Mouse (Mus musculus) neural tube, postnatal 0 days (tissue): Measurements from ENCODE around the gene Mepe. TPM values are rescaled to one million over a fixed set of nuclear protein-coding genes. Genes with fewer than 3 reads are reported as not detected.

Source experiments
- microRNA-seq: library from miRNA; unstranded; fragments of <30 nt; microRNA quantifications from one replicate; pipeline ENCODE4, GENCODE M21; 2016
- polyA plus RNA-seq: library from polyadenylated mRNA; unstranded; fragments of >200 nt; fragmentation: Nextera tagmentation; extraction: Ambion mirVana; gene quantifications from 2 replicates; pipeline ENCODE4 v1.2.1, GENCODE M21; 2015

Gene Mepe
- 0.09 TPM in 1 of 2 replicates, not detected in the other for polyA plus RNA-seq

DNA sequence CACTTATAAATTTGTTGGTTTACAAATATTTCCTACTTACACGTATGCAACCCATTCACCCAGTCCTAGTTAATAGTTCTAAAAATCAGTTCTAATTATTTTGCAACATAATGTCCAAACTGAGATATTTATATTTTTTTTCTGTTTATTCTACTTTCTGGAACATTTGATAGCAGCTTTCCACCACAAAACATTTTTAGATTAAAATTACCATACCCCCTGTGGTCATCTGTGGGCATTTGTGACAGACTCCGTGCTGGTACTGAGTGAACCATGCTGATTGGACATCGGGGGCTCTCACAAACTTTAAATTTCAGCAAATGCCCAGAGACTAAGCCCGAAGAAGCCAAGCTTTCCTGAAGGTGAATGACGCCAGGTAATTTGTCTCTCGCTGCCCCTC is at the start of gene Mepe:
Mepe (plus strand) TSS at position 301 of the 400 bp plus-strand sequence.

DNA sequence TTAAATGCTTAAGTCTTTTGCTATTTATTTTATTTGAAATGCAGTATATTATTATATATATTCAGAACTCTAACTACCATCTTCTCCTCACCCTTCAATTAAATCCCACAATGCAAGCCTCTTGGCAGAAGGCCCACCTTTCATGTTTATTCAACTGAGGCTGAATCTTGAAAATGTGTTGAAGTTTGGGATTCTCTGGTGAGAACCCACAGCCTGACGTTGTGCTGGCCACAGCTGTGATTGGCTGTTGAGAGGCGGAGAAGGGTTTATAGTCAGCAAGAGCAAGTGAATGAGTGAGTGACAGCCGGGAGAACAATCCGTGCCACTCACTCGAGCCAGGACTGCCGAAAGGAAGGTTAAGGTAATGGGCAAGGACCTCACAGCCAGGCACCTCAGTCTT is 26.1 kb upstream of the Mepe start, which contains the start of gene Ibsp:
Ibsp (plus strand) TSS at position 178 of the 400 bp plus-strand sequence.

Small RNA genes within 50 kb of the gene (microRNA-seq; reads per million reads assigned to microRNA genes)
- gene Gm23616, result not detected

Other genes with a start within 250 kb of the Mepe start
- gene Gm17660, start 247.7 kb upstream of the Mepe start, polyA plus RNA-seq, result 0.66 TPM in 1 of 2 replicates, not detected in the other
- 1,210 and 1,268 TPM in 2 replicates for gene Sparcl1, start 211.6 kb upstream of the Mepe start, polyA plus RNA-seq
- gene Dspp, start 154.6 kb upstream of the Mepe start, polyA plus RNA-seq, result 0.06 TPM in 1 of 2 replicates, not detected in the other
- 0.61 and 1.1 TPM in 2 replicates for gene Dmp1, start 122.7 kb upstream of the Mepe start, polyA plus RNA-seq
- gene Ibsp, start 26.2 kb upstream of the Mepe start, polyA plus RNA-seq, result 7.7 and 9.6 TPM in 2 replicates
- 29.6 and 89.0 TPM in 2 replicates for gene Spp1, start 109.8 kb downstream of the Mepe start, polyA plus RNA-seq
- gene Pkd2, start 134.1 kb downstream of the Mepe start, polyA plus RNA-seq, result 8.0 and 9.0 TPM in 2 replicates
- 10.1 and 10.4 TPM in 2 replicates for gene BC005561, start 183.0 kb downstream of the Mepe start, polyA plus RNA-seq